Mouse (Mus musculus) small intestine, adult 2 months (tissue): Measurements from ENCODE around the gene Idh2. TPM values are rescaled to one million over a fixed set of nuclear protein-coding genes. Genes with fewer than 3 reads are reported as not detected.

Experiments used
- H3K27ac ChIP-seq: fragments of 200-500 bp; 2 replicates; pipeline ENCODE4 v1.5.1; 2012; ENCODE audit warnings: low read depth, low read length, control low read depth, inconsistent platforms; ENCODE audit not compliant: insufficient read depth
- H3K27me3 ChIP-seq: fragments of 200-500 bp; 2 replicates; pipeline ENCODE4 v1.6.1; 2012; ENCODE audit warnings: mild to moderate bottlenecking, moderate library complexity, low read length, inconsistent platforms; ENCODE audit not compliant: control insufficient read depth, insufficient read depth
- H3K36me3 ChIP-seq: fragments of 200-500 bp; 2 replicates; pipeline ENCODE4 v1.6.1; 2012; ENCODE audit warnings: mild to moderate bottlenecking, low read length, control low read depth, inconsistent platforms; ENCODE audit not compliant: control insufficient read depth, insufficient read depth
- H3K4me1 ChIP-seq: fragments of 200-500 bp; 2 replicates; pipeline ENCODE4 v1.6.1; 2012; ENCODE audit warnings: low read length, inconsistent platforms, mixed read lengths; ENCODE audit not compliant: control insufficient read depth, insufficient read depth, insufficient read length
- H3K4me3 ChIP-seq: fragments of 200-500 bp; 2 replicates; pipeline ENCODE4 v1.5.1; 2012; ENCODE audit warnings: low read depth, mild to moderate bottlenecking, control low read depth, inconsistent platforms, low read length, moderate library complexity
- CTCF ChIP-seq: fragments of 200-500 bp; IDR thresholded peaks from 2 replicates; pipeline ENCODE4 v1.5.1; 2012; ENCODE audit warnings: low read depth, mild to moderate bottlenecking, control low read depth, inconsistent platforms, low read length, moderate library complexity, mixed read lengths; ENCODE audit not compliant: insufficient replicate concordance, insufficient read length; ENCODE audit errors: extremely low read depth
- POLR2A ChIP-seq: fragments of 200-500 bp; IDR thresholded peaks from 2 replicates; pipeline ENCODE4 v1.6.1; 2012; ENCODE audit warnings: low read depth, mild to moderate bottlenecking, control low read depth, inconsistent platforms, low read length, moderate library complexity
- WGBS: fragments of 180-500 bp; shearing (Covaris S2); methylation state at CpG from one replicate; pipeline ENCODE4 v1.1.7; 2018; 5-methylcytosine and 5-hydroxymethylcytosine counted together
- polyA plus RNA-seq: library from polyadenylated mRNA; depleted of rRNA; stranded (reverse); fragments of >200 nt; gene quantifications from 2 replicates; pipeline ENCODE4 v1.2.3, GENCODE M21; 2012

Idh2 gene
- polyA plus RNA-seq, 1 experiment, result 82.3 TPM

GRCm38 (mm10) chr7:80091004-80091865 lies 24.0 kb downstream of the Idh2 start:
- no peak overlapping the region for H3K4me3 ChIP-seq
- TF ChIP-seq POLR2A, result no peak
- no peak for TF ChIP-seq CTCF
- peaks cover 14% of the 10 kb centered on the region for H3K4me1 ChIP-seq
- peaks cover 58% of the 10 kb centered on the region for H3K36me3 ChIP-seq
- peak overlapping the region; percentile 49; the same call in 1 of the 2 replicates for H3K27ac ChIP-seq
- H3K27me3 ChIP-seq, result no peaks in the 10 kb centered on the region
- 66% methylated on average over 13 of the region's 13 CpGs for WGBS

DNA sequence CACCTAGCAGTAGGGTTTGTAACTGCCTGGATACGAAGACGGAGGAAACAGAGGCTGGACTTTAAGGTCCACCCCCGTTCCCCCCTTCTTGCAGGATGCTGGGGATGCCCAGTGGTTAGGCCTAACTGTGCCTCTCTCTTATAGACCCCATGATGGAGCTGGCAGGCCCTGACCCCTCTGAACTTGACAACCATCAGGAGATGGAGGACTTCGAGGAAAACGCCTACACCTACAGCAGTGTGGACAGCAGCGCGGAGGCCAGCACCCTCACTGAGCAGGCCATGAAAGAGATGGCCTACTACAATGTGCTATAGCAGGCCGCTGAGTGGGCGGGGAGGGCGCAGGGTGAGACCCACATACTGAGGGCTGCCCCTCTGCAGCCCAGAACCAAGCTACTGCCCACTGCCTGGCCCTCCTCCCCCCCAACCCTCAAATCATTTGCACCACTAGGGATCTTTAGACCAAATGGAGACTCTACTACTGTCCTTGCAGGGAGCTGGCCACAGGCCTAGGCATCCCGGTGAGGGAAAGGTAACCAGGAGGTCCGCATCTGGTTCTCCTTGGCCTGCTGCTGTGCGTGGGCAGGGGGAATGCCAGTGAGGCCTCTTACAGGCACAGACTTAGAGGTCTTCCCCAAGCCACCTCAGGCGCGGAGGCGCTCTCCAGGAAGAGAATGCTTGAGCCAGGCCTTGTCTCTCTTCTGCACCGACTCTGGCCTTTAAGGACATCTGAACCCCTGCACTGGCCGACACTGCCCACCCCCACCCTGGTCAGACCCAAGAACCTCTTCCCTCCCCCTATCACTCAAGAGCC lies 24.8 kb downstream of the Idh2 start:
- WGBS, result 91% methylated on average over 18 of the region's 18 CpGs
- peaks cover 14% of the 10 kb centered on the region for H3K4me1 ChIP-seq
- H3K27me3 ChIP-seq, result no peaks in the 10 kb centered on the region
- H3K27ac ChIP-seq, result no peak overlapping the region
- peaks cover 58% of the 10 kb centered on the region for H3K36me3 ChIP-seq
- no peak overlapping the region for H3K4me3 ChIP-seq
- TF ChIP-seq CTCF, result no peak
- TF ChIP-seq POLR2A, result no peak

- H3K36me3 ChIP-seq, result peaks cover 45% of the 10 kb centered on the region
- peaks cover 14% of the 10 kb centered on the region for H3K4me1 ChIP-seq
- 44% methylated on average over 9 of the region's 9 CpGs for WGBS
- no peaks in the 10 kb centered on the region for H3K27me3 ChIP-seq
- no peak overlapping the region for H3K27ac ChIP-seq
- no peak overlapping the region for H3K4me3 ChIP-seq
- TF ChIP-seq POLR2A (no peak), CTCF (no peak)
These were observed 27.0 kb downstream of the Idh2 start for GRCm38 (mm10) chr7:80088191-80088590.

- Histone ChIP-seq H3K4me3 (no peak overlapping the region), H3K4me1 (peaks cover 6% of the 10 kb centered on the region), H3K36me3 (peaks cover 55% of the 10 kb centered on the region), H3K27ac (no peak overlapping the region), H3K27me3 (no peaks in the 10 kb centered on the region)
- TF ChIP-seq POLR2A, result no peak
- TF ChIP-seq CTCF, result no peak
- WGBS, result 87% methylated on average over 33 of the region's 33 CpGs
These were observed 29.0 kb downstream of the Idh2 start for GRCm38 (mm10) chr7:80085970-80086715.

- no peak for TF ChIP-seq POLR2A
- peak; percentile 73; the same call in 1 of the 2 replicates for TF ChIP-seq CTCF
- no peak overlapping the region for H3K27ac ChIP-seq
- peaks cover 3% of the 10 kb centered on the region for H3K4me1 ChIP-seq
- no peaks in the 10 kb centered on the region for H3K27me3 ChIP-seq
- H3K36me3 ChIP-seq, result peaks cover 48% of the 10 kb centered on the region
- 46% methylated on average over 7 of the region's 7 CpGs for WGBS
- no peak overlapping the region for H3K4me3 ChIP-seq
These were observed 30.7 kb downstream of the Idh2 start for GRCm38 (mm10) chr7:80084484-80084931.

- TF ChIP-seq CTCF (no peak), POLR2A (no peak)
- 92% methylated on average over 42 of the region's 42 CpGs for WGBS
- Histone ChIP-seq H3K36me3 (peaks cover 35% of the 10 kb centered on the region), H3K4me3 (no peak overlapping the region), H3K27me3 (no peaks in the 10 kb centered on the region), H3K27ac (no peak overlapping the region), H3K4me1 (peaks cover 20% of the 10 kb centered on the region)
These were observed 33.3 kb downstream of the Idh2 start for GRCm38 (mm10) chr7:80081586-80082554.
